ENCODE assay signal across 9 mouse cellular contexts in genomic region chr11:33146143-33146497, GRCm38 (mm10). TPM values are rescaled to one million over a fixed set of nuclear protein-coding genes. Genes with fewer than 3 reads are reported as not detected.
A peak's percentile ranks its signal among the peaks of the same experiment; 100 is the strongest.
DNase-seq lines count a peak whose midpoint lies in the region; ATAC-seq and TF ChIP-seq lines count a peak whose summit lies in the region.
"Had no signal": no experiment of that assay in that cellular context is flagged by ENCODE, and none has a peak within 500 bp of the region (broad histone marks: within the 10 kb centered on the region; RNA-seq: fewer than 3 reads in every experiment).

No protein-coding gene starts in this region.

- peak; percentile 31 for DNase-seq in urinary bladder, postnatal 25 days (ENCODE audit: low spot score)
- no peak for DNase-seq in urinary bladder, postnatal 10 days (ENCODE audit: low spot score)
- DNase-seq in heart, postnatal 0 days (ENCODE audit: low spot score) = peak; percentile 97
- DNase-seq in kidney, postnatal 14 days = peak; percentile 83
- DNase-seq in lung, adult 18-20 months = peak; percentile 73 to 77
- DNase-seq in right cerebral cortex, postnatal 25 days = peak; percentile 85
- no peak for DNase-seq in T-cell, adult 2 months (ENCODE audit: low spot score)

- H3K9me3 ChIP-seq in forebrain, embryonic 16.5 days (ENCODE audit: control insufficient read depth, low read length) = no peaks in the 10 kb centered on the region
- H3K9me3 ChIP-seq in heart, postnatal 0 days (replicated peaks; ENCODE audit: control insufficient read depth, low read length) = no peaks in the 10 kb centered on the region
- H3K9me3 ChIP-seq: liver, embryonic 15.5 days had no signal

- H3K4me3 ChIP-seq in forebrain, embryonic 16.5 days (replicated peaks; ENCODE audit: low read length) = peak overlapping the region; percentile 69
- peak overlapping the region; percentile 72; the same call in 1 of the 2 replicates for H3K4me3 ChIP-seq in heart, postnatal 0 days (ENCODE audit: low read depth, low read length)

- H3K27ac ChIP-seq in forebrain, embryonic 16.5 days (ENCODE audit: low read length) = no peak overlapping the region
- peak overlapping the region; percentile 88 for H3K27ac ChIP-seq in heart, postnatal 0 days (ENCODE audit: low read depth)
- H3K27ac ChIP-seq: liver, embryonic 15.5 days had no signal

- H3K4me2 ChIP-seq in forebrain, embryonic 16.5 days (ENCODE audit: low read length) = peak overlapping the region; percentile 91
- H3K4me2 ChIP-seq in heart, postnatal 0 days (ENCODE audit: low read depth, low read length) = peak overlapping the region; percentile 91

- ATAC-seq in forebrain, embryonic 16.5 days = peak; percentile 65
- peak; percentile 79 for ATAC-seq in heart, postnatal 0 days (ENCODE audit: insufficient read depth, low read depth)

- peaks cover 6% of the 10 kb centered on the region; the same call in 1 of the 2 replicates for H3K27me3 ChIP-seq in forebrain, embryonic 16.5 days (replicated peaks; ENCODE audit: control insufficient read depth, insufficient read depth, low read length)
- H3K27me3 ChIP-seq in heart, postnatal 0 days (ENCODE audit: control insufficient read depth, insufficient read depth, low read length) = no peaks in the 10 kb centered on the region

- WGBS in forebrain, embryonic 16.5 days = 1% methylated on average over 6 of the region's 9 CpGs
- WGBS in heart, postnatal 0 days = 4% methylated on average over 9 of the region's 9 CpGs

- peaks cover 14% of the 10 kb centered on the region for H3K36me3 ChIP-seq in forebrain, embryonic 16.5 days (ENCODE audit: control insufficient read depth, insufficient read depth)
- peaks cover 13% of the 10 kb centered on the region for H3K36me3 ChIP-seq in heart, postnatal 0 days (replicated peaks; ENCODE audit: control insufficient read depth, insufficient read depth, low read length)

- no peak for TF ChIP-seq CTCF in heart, postnatal 0 days (IDR thresholded peaks at IDR 0.05; ENCODE audit: low read depth)

- TF ChIP-seq EP300 in heart, postnatal 0 days (IDR thresholded peaks at IDR 0.05; ENCODE audit: low read depth) = no peak; the same call in 1 of the 2 replicates

- H3K9ac ChIP-seq in forebrain, embryonic 16.5 days (replicated peaks; ENCODE audit: low read depth, low read length) = no peak overlapping the region
- H3K9ac ChIP-seq in heart, postnatal 0 days (replicated peaks; ENCODE audit: low read depth, low read length) = no peak overlapping the region
- H3K9ac ChIP-seq: liver, embryonic 15.5 days had no signal

- H3K4me1 ChIP-seq in forebrain, embryonic 16.5 days (replicated peaks; ENCODE audit: control insufficient read depth, insufficient read depth, low read length) = peaks cover 27% of the 10 kb centered on the region
- H3K4me1 ChIP-seq in heart, postnatal 0 days (ENCODE audit: control insufficient read depth, insufficient read depth) = peaks cover 32% of the 10 kb centered on the region

RNA-seq across cellular contexts. Expression of gene Fgf18, which starts 1.1 kb away (rescaled TPM):
- polyA plus RNA-seq in forebrain, embryonic 16.5 days (2015; fragmentation: Nextera tagmentation; extraction: Ambion mirVana) = 3.8 and 4.3 TPM in 2 replicates
- 2.8 and 10.5 TPM in 2 replicates for total RNA-seq in heart, postnatal 0 days (2014; rRNA removed; ENCODE audit: low replicate concordance)
- polyA plus RNA-seq in heart, postnatal 0 days (2015; fragmentation: Nextera tagmentation; extraction: Ambion mirVana) = 10.7 and 10.8 TPM in 2 replicates

RNA-seq across cellular contexts. Expression of gene Npm1, which starts 16.9 kb away (rescaled TPM):
- 479 and 511 TPM in 2 replicates for polyA plus RNA-seq in forebrain, embryonic 16.5 days (2015; fragmentation: Nextera tagmentation; extraction: Ambion mirVana)
- total RNA-seq in heart, postnatal 0 days (2014; rRNA removed; ENCODE audit: low replicate concordance) = 156 and 179 TPM in 2 replicates
- 254 and 259 TPM in 2 replicates for polyA plus RNA-seq in heart, postnatal 0 days (2015; fragmentation: Nextera tagmentation; extraction: Ambion mirVana)

RNA-seq across cellular contexts. Expression of gene Tlx3, which starts 57.3 kb away (rescaled TPM):
- not detected in 2 replicates for polyA plus RNA-seq in forebrain, embryonic 16.5 days (2015; fragmentation: Nextera tagmentation; extraction: Ambion mirVana)
- not detected in 2 replicates for total RNA-seq in heart, postnatal 0 days (2014; rRNA removed; ENCODE audit: low replicate concordance)
- polyA plus RNA-seq in heart, postnatal 0 days (2015; fragmentation: Nextera tagmentation; extraction: Ambion mirVana) = not detected in 2 replicates
- polyA plus RNA-seq: liver, embryonic 15.5 days had no signal

Comparison
In these comparisons a context has a peak if more than half of its experiments do, and no peak if none do; other contexts are left out.
1. DNase-seq: peak in urinary bladder, postnatal 25 days (single experiment), heart, postnatal 0 days (single experiment), kidney, postnatal 14 days (single experiment), lung, adult 18-20 months (2 of 2) and right cerebral cortex, postnatal 25 days (single experiment); none in urinary bladder, postnatal 10 days (single experiment) and T-cell, adult 2 months (single experiment).